Mouse (Mus musculus) neural tube, embryonic 14.5 days (tissue): ENCODE measurements at regions not wholly inside any gene's neighbourhood (a gene's known extent, or its start where the extent isn't known, plus 50 kb on each side); places are given as distances from the start of the nearest gene placed in this dataset.

ENCODE experiments used
- ATAC-seq: fragments of 200-750 bp; cut with Nextera tagmentation; 2 replicates; pipeline ENCODE4 v1.8.0; 2017; ENCODE audit warnings: low read depth, mild to moderate bottlenecking, moderate TSS enrichment, moderate library complexity
- H3K27ac ChIP-seq: fragments of 300-500 bp; sonication (generic); 2 replicates; pipeline ENCODE4 v1.5.1; 2014; ENCODE audit warnings: low read depth, mild to moderate bottlenecking, control low read depth, low read length, moderate library complexity, mixed read lengths
- H3K27me3 ChIP-seq: fragments of 300-500 bp; sonication (generic); 2 replicates; pipeline ENCODE4 v1.6.1; 2014; ENCODE audit warnings: low read length; ENCODE audit not compliant: control insufficient read depth, insufficient read depth
- H3K36me3 ChIP-seq: fragments of 300-500 bp; sonication (generic); 2 replicates; pipeline ENCODE4 v1.6.1; 2014; ENCODE audit warnings: low read length, mixed read lengths; ENCODE audit not compliant: control insufficient read depth, insufficient read depth
- H3K4me1 ChIP-seq: fragments of 300-500 bp; sonication (generic); 2 replicates; pipeline ENCODE4 v1.6.1; 2014; ENCODE audit warnings: low read length; ENCODE audit not compliant: control insufficient read depth, insufficient read depth
- H3K4me2 ChIP-seq: fragments of 300-500 bp; sonication (generic); 2 replicates; pipeline ENCODE4 v1.6.1; 2014; ENCODE audit warnings: mild to moderate bottlenecking, low read depth, low read length, control low read depth
- H3K4me3 ChIP-seq: fragments of 300-500 bp; sonication (generic); 2 replicates; pipeline ENCODE4 v1.5.1; 2014; ENCODE audit warnings: low read depth, low read length, control low read depth, mixed read lengths
- H3K9ac ChIP-seq: fragments of 300-500 bp; sonication (generic); replicated peaks from 2 replicates; pipeline ENCODE4 v1.6.1; 2014; ENCODE audit warnings: low read depth, mild to moderate bottlenecking, control low read depth, low read length, mixed read lengths
- H3K9me3 ChIP-seq: fragments of 300-500 bp; sonication (generic); 2 replicates; pipeline ENCODE4 v1.6.1; 2016; ENCODE audit warnings: low read length; ENCODE audit not compliant: control insufficient read depth
- WGBS: fragments of 180-500 bp; shearing (Covaris S2); extraction: QIAGEN DNeasy Blood & Tissue Kit; methylation state at CpG from one replicate; pipeline ENCODE4 v1.1.7; 2014; 5-methylcytosine and 5-hydroxymethylcytosine counted together

DNA sequence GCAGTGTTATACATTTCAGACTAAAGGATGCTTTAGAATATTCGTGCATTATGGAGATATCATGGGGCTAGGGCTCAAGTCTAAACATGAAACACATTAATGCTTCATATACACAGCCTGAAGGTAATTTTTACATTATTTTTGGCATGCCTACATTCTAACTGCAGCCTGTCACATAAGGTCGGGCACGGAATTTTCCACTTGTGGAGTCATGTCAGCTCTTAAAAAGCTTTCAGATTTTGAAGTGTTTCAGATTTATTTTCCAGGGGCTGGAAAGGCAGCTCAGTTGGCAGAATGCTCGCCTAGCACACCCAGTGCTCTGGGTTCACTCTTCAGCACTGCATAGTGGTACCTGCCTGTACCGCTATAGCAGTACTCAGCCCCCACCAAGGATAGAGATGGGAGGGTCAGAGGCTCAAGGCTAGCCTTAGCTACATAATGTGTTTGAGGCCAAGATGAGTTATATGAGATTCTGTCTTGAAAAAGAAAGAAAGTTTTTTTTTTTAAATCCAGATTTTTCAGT, 214.6 kb upstream of the Jarid2 start:
- H3K4me2 ChIP-seq = no peak overlapping the region
- no peaks in the 10 kb centered on the region for H3K36me3 ChIP-seq
- no peak for ATAC-seq
- H3K9me3 ChIP-seq = no peaks in the 10 kb centered on the region
- H3K9ac ChIP-seq = no peak overlapping the region
- no peaks in the 10 kb centered on the region for H3K4me1 ChIP-seq
- H3K27ac ChIP-seq = no peak overlapping the region
- WGBS = 82% methylated on average over 5 of the region's 5 CpGs
- H3K27me3 ChIP-seq = 0 out of 2 replicates have a peak, but pooled peaks cover 2% of the 10 kb centered on the region
- no peak overlapping the region for H3K4me3 ChIP-seq

DNA sequence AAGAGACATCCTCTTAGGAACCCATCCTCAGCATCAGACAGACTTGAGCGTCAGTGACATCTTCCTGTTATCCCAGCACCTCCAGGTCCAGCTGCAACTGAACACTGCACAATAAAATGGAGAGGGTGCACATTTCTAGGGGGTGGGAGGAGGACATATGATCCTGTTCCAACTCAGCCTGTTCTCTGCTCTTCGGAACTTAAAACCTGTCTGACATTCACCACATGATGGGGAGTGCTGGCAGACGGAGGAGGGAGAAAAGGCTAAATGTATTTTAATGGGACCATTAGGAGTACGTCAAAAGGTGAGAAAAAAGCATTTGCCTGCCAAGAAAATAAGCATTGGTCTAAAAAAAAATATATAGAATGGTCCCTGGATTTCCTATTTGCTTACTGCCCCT, 212.4 kb upstream of the Jarid2 start:
- 76% methylated on average over 4 of the region's 4 CpGs for WGBS
- no peak overlapping the region for H3K4me2 ChIP-seq

GRCm38 (mm10) chr13:44517312-44517711, 212.0 kb upstream of the Jarid2 start:
- Histone ChIP-seq H3K27me3 (no peaks in the 10 kb centered on the region), H3K4me3 (no peak overlapping the region), H3K36me3 (no peaks in the 10 kb centered on the region), H3K9me3 (no peaks in the 10 kb centered on the region), H3K4me2 (no peak overlapping the region), H3K4me1 (no peaks in the 10 kb centered on the region), H3K9ac (no peak overlapping the region), H3K27ac (no peak overlapping the region)
- WGBS = 94% methylated on average over 9 of the region's 9 CpGs
- ATAC-seq = no peak

More for the DNA sequence above, 212.4 kb upstream of the Jarid2 start:
- ATAC-seq = no peak
- Histone ChIP-seq H3K27me3 (0 out of 2 replicates have a peak, but pooled peaks cover 2% of the 10 kb centered on the region), H3K4me1 (no peaks in the 10 kb centered on the region), H3K4me3 (no peak overlapping the region), H3K9me3 (no peaks in the 10 kb centered on the region), H3K9ac (no peak overlapping the region), H3K27ac (no peak overlapping the region), H3K36me3 (no peaks in the 10 kb centered on the region)

GRCm38 (mm10) chr13:44518215-44518614, 211.1 kb upstream of the Jarid2 start:
- no peaks in the 10 kb centered on the region for H3K27me3 ChIP-seq
- H3K4me1 ChIP-seq = no peaks in the 10 kb centered on the region
- no peaks in the 10 kb centered on the region for H3K9me3 ChIP-seq
- H3K27ac ChIP-seq = no peak overlapping the region
- 93% methylated on average over 4 of the region's 4 CpGs for WGBS
- ATAC-seq = no peak
- H3K4me2 ChIP-seq = no peak overlapping the region
- H3K9ac ChIP-seq = no peak overlapping the region
- H3K4me3 ChIP-seq = no peak overlapping the region
- no peaks in the 10 kb centered on the region for H3K36me3 ChIP-seq

- 79% methylated on average over 4 of the region's 4 CpGs for WGBS
- Histone ChIP-seq H3K27me3 (no peaks in the 10 kb centered on the region), H3K9ac (no peak overlapping the region), H3K27ac (no peak overlapping the region), H3K4me1 (no peaks in the 10 kb centered on the region), H3K9me3 (no peaks in the 10 kb centered on the region), H3K36me3 (no peaks in the 10 kb centered on the region), H3K4me2 (no peak overlapping the region), H3K4me3 (no peak overlapping the region)
- ATAC-seq = no peak
These were observed 205.8 kb upstream of the Jarid2 start for GRCm38 (mm10) chr13:44523516-44523915.

DNA sequence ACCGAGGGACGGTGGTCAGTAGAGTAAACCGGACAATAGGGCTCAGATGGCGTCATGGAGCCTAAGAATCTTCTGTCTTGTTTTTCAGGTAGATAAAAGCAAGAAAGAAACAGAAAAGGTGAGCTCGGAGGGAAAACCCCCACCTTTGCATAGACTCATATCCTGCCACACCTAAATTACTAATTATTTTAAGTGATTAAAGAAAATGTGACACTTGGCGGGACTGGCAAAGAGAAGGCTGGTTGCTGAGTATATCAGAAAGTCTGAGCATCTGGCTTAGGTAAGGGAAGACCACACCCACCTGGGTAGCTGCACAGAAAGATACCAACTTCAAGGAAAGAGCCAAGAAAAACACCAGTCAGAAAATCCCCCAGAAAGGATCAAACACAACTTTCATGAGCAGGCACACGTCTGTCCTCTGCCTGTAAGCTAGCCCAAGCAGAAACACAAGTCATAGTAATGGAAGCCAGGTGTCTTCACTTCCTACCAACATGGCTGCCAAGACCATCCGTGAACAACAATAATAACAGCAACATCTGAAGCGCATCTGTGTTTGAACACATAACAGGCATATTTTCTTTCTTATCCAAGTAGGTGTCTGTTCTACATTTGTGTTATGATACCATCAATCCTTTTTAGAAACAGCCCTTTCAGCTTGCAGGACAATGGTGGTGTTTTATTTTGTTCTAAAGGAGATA, 198.3 kb upstream of the Jarid2 start:
- Histone ChIP-seq H3K27me3 (no peaks in the 10 kb centered on the region), H3K9me3 (no peaks in the 10 kb centered on the region), H3K9ac (no peak overlapping the region), H3K4me1 (no peaks in the 10 kb centered on the region), H3K4me2 (no peak overlapping the region), H3K36me3 (no peaks in the 10 kb centered on the region), H3K27ac (no peak overlapping the region), H3K4me3 (no peak overlapping the region)
- ATAC-seq = no peak
- 92% methylated on average over 9 of the region's 9 CpGs for WGBS

DNA sequence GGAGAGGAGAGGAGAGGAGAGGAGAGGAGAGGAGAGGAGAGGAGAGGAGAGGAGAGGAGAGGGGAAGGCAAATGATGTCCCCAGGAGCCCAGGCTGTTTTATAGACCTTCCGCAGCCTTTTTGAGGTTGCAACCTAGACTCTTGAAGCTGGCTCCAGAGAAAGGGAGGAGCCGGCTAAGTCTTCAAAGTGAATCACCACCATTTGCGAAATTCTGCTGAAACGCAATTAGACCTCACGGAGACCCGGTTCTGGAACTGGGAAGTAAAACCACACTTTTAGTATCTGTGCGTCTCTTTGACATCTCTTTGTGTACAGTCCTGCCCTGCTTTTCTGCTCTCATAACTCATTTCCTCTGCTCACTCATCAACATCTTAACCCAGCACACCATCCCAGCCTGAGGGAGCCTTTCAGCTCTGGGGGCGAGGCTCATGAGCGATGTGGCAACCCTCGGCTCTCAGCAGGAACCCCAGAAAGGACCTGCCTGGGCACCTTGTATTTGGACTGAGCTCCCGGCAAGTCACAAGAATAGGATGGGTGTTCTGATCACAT, 196.6 kb upstream of the Jarid2 start:
- no peak for ATAC-seq
- H3K4me2 ChIP-seq = no peak overlapping the region

DNA sequence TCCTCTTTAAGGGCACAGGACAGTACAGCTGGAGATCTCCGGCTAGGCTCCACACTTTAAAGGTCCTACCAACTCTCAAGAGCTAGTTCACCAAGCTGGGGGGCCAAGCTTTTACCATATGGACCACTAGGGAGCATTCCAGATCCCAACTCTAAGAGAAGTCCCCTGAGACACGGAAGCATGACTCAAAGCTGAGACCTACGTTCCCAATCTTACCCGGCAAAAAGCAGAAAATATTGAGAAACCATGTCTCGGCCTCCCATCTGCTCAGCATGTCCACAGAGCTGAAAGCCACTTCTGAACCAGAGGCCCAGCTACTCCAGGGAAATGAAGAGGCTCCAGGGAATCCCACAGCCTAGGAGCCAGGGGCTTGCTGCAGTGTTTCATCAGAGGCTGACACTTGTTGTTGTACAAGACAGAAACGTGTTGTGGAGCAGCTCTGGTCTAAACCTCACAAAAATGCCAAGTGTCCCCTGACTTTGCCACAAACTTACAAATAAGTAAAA, 194.6 kb upstream of the Jarid2 start:
- no peak overlapping the region for H3K9ac ChIP-seq
- H3K4me3 ChIP-seq = no peak overlapping the region
- no peak for ATAC-seq
- no peak overlapping the region for H3K27ac ChIP-seq
- WGBS = 91% methylated on average over 6 of the region's 6 CpGs
- H3K4me2 ChIP-seq = no peak overlapping the region
- H3K9me3 ChIP-seq = no peaks in the 10 kb centered on the region
- no peaks in the 10 kb centered on the region for H3K36me3 ChIP-seq
- H3K4me1 ChIP-seq = no peaks in the 10 kb centered on the region
- no peaks in the 10 kb centered on the region for H3K27me3 ChIP-seq

More for the DNA sequence above, 196.6 kb upstream of the Jarid2 start:
- no peaks in the 10 kb centered on the region for H3K27me3 ChIP-seq
- no peaks in the 10 kb centered on the region for H3K4me1 ChIP-seq
- no peak overlapping the region for H3K27ac ChIP-seq
- 63% methylated on average over 11 of the region's 11 CpGs for WGBS
- no peak overlapping the region for H3K4me3 ChIP-seq
- no peaks in the 10 kb centered on the region for H3K36me3 ChIP-seq
- no peak overlapping the region for H3K9ac ChIP-seq
- H3K9me3 ChIP-seq = no peaks in the 10 kb centered on the region

DNA sequence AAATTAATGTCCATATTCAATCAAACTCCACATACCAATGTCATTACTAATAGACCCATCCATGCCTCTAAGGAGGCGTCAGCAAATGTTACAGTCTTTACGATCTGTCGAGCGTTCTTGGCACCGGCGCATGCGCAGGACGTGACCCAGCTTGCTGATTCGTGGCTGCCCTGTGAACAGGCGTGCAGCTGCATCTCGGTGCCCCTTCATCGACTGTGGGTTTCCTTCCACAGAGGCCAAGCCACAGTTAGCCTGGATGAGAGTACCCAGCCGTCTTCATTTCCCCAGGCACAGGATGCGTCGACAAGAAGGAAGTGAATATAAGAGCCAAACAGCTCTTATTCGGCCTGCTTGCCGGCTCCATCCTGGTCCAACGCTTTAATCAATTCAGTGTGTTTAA, 193.8 kb upstream of the Jarid2 start:
- Histone ChIP-seq H3K9ac (no peak overlapping the region), H3K4me2 (no peak overlapping the region), H3K36me3 (no peaks in the 10 kb centered on the region), H3K4me3 (no peak overlapping the region), H3K4me1 (no peaks in the 10 kb centered on the region), H3K9me3 (no peaks in the 10 kb centered on the region), H3K27me3 (no peaks in the 10 kb centered on the region), H3K27ac (no peak overlapping the region)
- no peak for ATAC-seq
- 79% methylated on average over 18 of the region's 18 CpGs for WGBS
